Mouse (Mus musculus) adrenal gland, postnatal 14 days (tissue): Measurements from ENCODE around the gene Mdk. TPM values are rescaled to one million over a fixed set of nuclear protein-coding genes. Genes with fewer than 3 reads are reported as not detected.

Source experiments
- DNase-seq: peaks from one replicate; pipeline ENCODE4 v3.0.0; 2021; ENCODE audit warnings: mixed read lengths
- total RNA-seq: library from RNA; stranded (reverse); gene quantifications from 2 replicates; pipeline ENCODE4 v1.2.3, GENCODE M21; 2021

Mdk gene
- total RNA-seq, 1 experiment from 2014 or later = 14.6 TPM

DNA sequence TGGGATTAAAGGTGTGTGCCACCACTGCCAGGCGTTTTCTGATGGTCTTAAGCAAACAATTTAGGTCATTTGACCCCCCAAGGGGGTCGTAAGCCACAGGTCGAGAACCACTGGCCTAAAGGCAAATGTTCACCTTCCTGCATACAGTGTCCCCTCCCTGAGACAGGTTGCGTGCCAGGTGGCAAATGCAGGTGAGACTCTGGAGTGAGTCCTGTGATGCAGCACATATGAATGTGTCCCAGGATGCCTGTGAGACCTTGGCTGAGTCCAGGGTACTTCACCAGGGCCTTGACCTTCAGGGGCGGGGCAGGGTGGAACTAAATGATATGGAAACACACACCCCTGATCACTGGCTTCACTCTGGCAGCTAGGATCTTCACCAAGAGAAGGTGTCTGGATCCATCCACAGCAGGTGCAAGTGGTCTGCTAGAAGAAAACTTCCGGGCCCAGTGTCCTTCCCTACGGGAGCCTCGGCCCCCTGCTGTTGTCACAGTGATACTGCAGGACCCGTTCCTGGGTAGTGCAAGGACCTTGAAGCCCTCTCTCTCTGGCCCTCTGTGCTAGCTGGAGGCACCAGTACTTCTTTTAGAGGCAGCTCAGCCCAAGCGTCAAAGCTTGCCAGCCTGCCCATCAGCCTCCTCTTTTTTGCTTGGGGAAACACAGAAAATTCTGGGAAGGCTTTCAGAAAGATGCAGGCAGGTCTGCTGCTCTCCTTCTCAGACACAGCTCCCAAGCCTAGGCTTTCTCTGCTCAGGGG is 26.8 kb upstream of the Mdk start:
- DNase-seq = peak; percentile 83

DNA sequence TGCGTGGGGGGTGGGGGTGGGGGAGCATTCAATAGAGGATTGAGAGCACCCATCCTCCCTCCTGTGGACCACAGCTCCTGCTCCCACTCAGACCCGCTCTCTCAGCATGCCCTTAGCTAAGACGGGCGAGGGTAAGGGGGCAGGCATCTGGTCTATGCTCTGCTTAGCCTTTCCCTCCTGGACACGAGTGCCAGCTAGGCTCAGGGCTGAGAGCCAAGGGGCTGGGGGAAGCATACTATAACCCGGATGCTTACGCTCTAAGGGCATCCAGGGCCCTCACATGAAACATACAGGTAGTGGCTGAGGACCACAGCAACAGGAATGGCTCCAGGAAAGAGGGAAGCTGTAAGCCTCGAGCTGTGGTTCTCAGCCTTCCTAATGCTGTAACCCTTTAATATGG is 26.0 kb upstream of the Mdk start:
- no peak for DNase-seq

DNA sequence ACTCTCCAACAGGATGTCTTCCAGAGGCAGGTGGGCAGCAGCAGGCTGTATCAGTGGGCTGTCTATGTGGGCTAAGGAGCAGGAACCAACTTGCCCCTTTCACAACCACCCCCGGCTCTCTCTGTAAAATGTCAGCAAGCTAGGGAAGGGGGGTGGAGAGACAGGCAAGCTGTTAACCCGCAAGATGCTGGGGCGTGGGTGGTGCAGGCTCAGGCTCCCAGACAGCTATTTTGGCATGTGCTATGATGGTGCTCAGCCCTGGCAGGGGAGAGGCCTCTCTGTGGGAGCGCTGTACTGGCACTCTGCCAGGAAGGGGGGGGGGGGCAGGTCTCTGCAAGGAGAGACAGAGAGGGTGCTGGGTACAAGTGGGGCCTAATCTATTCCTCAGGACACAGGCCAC is 25.0 kb upstream of the Mdk start:
- peak; percentile 58 for DNase-seq

DNA sequence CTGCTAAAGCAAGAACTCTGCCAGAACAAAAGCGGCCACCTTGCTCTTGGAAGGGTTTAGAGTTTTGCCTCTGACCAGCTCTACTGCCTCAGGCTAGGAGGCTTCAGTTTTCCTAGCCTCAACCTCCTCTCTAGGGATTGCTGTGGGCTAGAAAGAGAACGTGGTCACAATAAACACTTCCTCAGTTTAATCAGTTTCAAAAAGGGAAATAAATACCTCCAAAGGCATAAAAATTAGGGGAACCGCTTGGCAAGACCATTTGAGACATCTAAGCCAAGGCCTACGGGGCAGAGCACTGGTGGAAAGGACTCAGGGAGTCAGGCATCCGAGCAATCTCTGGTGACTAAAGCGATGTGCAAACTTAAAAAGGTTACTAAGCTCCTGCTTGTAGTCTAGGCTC is 23.8 kb upstream of the Mdk start:
- DNase-seq = no peak

DNA sequence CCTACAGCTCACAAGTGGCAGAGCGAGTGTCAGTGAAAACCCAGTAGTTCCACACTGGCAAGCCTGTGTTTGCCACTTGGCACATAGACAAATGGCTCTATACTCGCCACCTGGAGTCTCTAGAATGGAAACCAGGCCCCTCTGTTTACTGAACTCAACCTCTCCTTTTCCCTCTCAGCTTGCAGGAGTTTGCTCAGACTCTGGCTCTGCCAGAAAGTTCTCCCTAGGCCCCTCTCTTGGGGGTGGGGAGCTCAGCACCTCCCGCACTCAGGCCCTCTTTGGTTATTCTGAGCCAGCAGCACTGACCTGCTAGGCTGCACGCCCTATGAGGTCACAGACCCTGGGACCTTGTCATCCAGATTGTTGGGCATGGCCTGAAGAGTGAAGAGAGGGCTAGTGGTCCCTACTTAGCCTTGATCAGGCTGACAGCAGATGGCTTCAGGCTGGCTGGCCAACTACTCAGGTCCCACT is 23.1 kb upstream of the Mdk start:
- no peak for DNase-seq

DNA sequence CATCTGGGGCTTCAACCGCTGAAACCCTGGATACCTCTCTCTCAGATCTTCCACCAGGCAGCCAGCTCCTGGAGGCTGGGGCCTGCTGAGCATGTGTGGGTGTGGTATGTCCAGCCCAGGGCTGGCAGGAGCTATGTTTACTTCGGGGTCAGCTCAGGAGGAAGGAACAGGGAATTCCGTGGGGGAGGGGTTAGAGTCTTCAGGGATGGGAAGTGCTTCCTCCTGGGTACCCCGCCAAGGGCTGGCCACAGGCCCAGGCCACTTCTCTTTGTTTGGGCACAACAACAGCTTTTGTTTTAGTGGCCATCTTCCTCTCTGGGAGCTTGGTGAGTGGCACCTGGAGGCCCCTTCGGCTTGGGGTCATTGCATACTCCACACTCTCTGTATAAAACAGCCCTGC is 21.7 kb upstream of the Mdk start:
- peak; percentile 80 for DNase-seq

DNA sequence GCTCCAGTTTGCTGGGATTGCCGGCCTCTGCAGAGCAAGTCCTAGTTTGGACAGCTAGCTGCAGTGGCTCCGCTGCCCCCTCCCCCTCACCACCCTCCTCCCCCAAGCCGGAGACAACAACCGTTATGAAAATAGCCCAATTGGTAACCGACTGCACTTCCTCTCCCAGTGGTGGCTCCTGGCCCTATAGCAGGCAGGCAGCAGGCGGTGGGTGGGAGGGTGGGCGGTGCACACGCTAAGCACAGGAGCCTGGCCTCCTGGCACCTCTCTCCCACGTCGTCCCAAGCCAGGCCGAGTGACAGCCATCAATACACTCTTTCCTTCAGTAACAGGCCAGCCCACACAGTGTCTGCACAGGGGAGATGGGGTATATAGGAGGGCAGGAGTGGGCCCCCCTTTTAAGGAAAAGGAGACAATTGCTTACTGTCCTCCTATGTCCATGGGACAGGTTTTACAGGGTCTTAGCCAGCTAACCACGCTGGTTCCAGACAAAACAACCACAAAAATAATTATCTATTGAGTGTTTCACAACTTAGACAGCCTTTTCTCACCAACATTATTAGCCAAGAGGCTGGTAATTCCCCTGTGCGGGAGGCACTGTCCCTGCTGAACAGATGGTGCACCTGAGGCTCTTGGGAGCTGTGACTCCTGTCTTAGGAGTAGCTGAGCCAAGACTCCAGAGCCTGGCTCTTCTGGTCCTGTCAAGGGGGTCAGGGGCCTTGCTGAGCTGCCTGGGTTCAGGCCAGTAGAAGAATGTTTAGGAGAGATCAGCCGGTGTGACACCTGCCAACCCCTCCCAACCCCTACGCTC is 18.4 kb upstream of the Mdk start:
- DNase-seq = peak; percentile 71

DNA sequence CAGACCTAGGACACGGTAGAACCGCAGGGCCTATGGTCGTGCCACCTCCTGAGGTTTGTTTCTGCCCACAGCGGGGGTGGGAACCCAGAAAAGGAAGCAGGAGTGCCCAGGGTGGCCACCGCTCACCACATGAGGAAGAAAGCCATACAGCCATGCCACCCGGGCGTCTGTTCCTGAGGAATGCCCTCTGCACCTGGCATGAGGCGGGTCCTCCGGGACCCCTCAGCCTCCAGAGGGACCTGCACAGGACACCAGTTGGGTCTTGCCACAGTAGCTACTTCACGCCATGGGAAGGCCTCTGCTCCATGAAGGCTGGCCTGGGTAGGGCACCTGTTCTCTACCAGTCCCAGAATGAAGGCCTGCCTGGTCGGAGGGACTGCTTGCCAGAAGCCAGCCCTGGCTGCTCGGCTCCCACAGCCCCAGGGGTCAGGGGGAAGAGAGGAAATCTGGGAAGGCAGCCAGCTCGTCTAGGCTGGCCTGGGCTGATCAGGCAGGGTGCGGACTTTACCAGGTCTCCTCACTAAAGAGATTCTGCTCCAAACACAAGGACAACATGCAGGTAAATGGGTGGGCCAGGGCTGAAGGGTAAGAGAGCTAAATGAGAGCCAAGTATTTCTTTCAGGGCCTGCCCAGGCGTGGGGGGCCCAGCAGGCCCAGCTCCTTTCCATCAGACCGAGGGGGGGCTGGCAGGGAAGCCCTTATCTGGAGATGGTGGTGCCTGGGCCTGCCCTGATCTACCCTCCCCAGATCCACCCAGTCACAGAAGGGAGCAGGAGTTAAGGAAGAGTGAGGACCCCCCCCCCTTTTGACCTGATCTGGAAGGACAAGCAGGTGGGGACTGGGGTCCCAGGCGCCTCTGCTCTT is 17.5 kb upstream of the Mdk start:
- DNase-seq = peak; percentile 75

DNA sequence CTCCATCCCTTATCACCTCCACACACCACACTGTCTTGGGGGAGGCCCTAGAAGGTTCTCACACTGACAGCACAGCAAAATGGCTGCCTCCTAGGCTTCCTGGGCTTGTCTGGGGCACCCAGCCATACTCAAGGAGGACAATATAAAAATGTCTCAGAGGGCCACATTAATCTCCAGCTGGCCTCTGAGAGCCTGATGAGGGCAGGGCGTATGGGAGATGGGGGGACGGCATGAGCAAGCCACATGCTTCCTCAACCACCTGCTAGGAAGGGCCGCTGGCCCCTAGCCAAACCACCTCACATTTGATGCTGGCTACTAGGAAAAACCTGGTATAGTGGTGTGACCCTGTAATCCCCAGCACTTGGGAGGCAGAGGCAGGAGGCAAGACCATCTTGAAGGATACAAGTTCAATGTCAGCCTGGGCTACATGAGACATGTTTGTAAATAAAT is 16.7 kb upstream of the Mdk start:
- no peak for DNase-seq

DNA sequence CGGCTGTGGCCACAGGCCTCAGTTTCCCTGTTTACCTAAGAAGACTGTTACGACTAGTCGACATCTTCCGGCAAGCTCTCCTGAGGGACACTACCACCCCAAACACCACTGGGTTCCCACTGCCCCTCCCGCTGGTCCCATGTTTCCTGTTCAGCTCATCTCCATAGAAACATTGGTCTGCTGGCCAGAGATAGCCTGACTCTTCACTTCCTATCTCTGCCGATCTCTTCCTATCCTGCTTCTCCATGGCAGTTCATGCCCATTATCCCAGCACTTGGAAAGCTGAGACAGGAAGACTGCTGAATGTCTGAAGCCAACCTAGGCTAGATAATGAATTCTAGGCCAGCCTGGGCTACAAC is 16.0 kb upstream of the Mdk start:
- DNase-seq = no peak

DNA sequence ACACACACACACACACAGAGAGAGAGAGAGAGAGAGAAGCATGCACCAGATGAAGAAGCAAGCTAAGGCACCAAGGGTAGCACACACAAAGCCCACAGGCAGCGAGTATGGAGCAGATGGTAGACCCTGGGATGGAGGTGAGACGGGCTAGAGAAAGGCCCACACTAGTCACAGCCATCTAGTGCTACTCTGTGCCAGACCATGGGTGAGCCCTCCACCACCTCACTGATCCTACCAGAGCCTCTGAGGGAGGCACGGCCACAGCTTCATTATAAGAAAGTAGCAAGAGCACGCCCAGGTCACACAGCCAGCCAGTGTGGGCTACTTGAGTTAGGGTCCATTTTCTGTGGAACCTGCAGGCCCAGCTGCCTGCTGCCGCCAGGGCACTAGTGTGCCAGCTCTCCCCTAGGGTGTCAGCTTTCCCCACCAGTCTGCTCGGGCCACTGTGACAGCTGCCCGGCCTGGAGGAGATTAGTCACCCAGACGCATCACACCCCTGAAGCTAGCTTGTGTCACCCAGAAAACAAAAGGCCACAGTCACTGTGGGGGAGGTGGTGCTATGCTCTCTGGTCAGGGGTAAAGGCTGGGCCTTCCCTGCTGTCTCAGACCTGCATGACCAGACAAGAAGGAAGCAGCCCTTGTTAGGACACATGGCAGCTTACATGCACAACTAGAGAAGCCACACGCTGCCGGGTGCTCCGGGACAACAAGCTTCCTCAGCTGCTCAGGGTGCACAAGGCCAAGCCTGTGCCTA is 15.5 kb upstream of the Mdk start:
- peak; percentile 77 for DNase-seq

DNA sequence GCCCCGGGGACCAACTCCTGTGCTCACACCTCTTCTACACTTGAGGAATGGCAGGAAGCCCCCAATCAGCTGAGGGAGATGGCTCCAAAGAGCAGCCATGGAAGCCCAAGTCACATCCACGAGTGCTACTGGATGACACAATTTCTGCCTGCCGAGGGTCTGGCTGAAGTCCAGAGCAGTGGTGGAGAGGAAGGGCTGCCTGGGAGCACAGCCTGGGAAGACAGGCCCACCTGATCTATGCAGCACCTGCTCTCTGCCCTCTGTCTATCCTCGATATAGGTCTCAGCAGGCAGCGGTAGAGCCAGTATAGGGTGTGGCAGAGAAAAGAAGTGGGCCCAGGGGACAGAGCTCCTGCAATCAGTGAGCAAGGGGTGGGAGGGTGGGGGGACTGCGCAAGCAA is 14.7 kb upstream of the Mdk start:
- DNase-seq = peak; percentile 60

DNA sequence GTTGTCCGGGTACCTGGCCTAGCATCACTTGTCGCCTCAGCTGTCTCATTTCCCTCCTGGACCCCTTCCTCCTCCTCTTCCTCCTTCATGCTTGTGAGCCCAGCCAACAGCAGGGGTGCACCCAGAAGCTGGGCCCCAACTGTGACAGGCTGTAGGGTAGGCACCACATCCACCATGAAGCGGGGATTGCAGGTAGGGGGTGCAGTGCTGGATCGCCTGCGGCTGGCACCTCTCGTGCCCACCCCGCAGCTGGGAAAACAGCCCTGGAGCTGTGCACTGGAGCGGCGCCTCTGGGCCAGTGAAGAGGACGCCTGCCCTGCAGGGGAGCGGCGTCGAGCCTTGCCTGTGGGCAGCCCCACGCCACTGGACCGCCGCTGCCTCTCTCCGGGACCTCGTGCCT is 13.4 kb upstream of the Mdk start, which contains the start of gene Gm9821:
Gm9821 (plus strand) TSS at position 221 of the 400 bp plus-strand sequence.
- no peak for DNase-seq

DNA sequence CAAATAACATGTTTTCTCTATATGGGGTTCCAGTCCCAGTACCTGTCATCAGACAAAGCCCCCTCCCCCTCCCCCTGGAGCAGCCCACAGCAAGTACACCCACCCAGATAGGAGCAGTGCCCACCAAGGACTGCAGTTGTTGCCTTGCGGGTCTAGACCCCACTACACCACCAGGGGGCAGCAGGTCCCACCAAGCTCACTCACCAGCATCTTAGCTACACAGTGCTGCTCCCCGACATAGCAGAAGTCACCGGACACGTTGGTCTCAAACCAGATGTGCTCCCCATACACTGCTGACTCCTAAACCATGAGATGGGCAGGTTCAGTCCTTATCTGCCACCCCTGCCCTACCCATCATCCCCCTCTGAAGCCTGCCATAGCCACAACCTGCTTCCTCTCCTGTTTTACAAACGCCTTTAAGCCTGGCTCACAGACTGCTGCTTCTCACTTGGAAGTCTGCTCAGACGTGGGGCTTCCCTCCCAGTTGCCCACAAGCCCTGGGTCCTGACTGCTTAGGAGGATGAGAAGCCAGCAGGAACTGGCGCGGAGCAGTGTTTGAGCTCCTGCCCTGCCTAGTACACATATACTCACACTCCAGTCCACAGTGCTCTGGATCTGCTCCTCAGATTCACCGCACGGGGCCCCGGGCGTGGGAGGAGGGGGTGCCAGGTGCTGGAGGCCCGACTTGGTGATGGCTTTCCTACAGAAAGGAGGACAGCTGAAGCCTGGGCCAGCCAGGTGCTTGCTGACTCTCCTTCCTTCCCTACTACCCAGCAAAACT is 12.3 kb upstream of the Mdk start:
- DNase-seq = peak; percentile 87

DNA sequence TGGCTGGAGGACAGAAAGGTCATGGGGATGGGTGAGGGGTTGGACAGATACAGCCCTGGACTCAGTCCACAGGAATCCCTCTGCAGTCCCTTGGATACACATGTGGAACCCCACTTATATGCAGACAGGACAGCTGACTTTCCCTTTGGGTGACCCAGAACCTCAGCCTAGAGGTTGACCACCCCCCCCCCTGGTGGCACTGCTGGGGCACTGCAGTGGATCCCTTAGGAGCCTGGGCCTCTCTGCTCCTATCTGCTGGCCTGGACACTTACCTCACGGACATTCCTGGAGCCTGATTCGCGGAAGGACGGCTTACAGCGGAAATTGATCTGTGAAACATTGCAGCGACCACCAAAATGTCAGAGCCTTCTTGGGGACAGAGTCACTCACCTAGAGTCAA is 10.3 kb upstream of the Mdk start:
- DNase-seq = no peak

DNA sequence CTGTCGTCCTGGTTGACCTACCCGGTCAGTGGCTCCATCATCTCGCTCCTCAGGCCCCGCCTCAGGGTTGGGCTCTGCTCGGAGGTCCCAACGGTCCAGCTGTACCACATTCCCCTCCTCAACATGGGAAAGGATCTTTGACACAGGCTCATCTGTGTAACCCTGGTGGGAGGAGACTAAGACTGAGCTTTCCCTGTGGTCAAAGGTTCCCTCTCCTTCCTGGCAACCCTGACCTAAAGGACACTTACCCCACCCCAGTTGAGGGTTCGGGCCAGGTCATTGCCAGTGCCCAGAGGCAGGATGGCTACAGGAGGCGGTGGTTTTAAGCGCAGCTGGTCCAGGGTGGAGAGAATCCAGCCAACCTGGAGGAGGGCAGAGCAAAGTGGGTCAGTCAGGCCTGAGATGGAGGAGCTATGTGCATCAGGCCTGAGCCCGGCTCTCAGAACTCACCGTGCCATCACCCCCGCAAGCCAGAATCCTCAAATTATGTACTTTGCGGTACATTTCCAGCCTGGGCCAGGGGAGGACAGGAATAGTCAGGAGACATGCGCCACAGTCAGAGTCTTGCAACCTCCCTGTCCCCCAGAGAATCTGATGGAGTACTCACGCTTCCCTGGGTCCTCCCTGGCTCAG is 7.3 kb upstream of the Mdk start:
- DNase-seq = no peak

DNA sequence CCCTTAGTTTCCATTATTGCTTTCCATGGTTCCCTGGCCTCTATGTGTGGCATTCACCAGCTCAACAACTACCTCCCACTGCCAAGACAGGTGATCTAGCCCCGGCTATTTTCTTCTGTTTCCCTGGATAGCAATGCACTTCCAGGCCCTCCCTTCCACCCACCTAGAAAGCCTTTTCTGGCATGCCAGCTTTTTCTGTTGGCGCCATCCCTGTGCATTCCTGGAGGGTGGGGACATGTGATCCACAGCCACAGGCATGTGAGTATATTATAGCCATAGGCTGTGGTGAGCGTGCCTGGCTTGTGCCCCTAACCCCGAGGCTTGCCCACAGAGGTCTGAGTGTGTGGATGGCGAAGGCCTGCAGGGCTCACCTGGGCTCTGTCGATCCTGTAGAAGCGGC is 4.1 kb upstream of the Mdk start:
- no peak for DNase-seq

DNA sequence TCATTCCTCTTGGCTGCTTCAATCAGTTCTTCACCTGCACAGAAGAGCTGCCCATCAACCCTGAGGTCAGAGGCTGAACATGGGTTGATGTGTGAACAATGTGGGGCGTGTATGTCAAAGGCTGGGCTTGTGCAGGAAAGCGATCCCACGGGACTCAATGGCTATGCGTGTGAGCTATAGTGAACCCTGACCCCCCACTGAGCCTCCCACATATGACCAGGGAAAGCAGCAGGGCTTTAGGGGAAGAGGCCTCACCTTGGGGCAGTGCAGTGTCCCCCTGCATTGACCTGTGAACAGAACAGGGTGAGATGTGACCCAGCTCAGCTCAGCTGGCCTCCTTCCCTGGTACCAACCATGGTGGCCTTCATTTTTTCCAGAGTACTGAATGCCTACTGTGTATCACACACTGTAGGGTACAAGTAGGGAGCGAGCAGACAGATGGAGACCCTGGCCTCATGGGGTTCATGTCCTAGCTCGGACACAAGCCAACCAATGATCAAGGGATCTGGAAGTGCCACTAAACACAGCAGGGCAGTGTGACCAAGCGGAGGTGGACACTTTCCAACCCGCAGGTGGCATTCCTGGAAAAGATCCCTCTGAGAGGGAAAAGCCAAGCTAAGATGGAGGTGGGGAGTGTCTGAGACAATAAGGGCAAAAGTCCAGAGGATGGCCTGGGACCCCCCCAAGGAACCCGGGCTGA is 2.9 kb upstream of the Mdk start:
- no peak for DNase-seq

DNA sequence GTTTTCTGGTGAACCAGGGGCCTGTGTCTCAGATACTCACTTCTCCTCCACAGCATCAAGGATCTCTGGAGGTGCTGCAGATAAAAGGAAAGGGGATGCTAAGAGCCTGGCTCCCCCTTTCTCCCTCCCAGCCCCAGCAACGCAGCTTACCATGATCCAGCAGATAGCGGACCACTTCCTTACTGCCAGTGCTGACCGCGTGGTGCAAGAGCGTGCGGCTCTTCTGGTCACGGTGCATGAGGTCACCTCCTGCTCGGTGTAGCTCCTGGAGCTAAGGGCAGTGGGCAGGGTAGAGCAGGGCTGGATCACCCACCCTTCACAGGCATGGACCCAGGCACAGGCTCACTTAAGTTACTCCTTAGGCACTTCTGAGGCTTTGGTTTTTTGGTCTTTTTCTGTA is 1.9 kb upstream of the Mdk start:
- DNase-seq = no peak

DNA sequence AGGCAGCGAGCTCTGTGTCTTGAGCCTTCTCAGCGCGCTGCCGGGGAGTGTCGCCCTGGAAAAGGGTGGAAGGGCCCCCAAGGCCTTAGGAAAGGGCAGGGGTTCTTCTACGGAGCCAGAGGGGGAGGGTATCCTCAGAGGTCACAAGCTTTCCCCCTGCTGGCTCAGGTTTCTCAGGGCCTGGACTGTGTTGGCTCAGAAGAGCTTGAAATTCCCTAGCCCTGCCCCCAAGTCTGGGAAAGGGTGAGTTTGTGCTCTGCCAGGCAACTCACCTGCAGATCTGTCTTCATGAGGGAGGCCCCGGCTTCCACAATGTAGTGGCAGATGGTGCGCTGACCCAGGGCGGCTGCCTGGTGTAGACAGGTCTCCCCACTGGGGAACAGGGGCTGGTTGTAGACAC is 1.4 kb upstream of the Mdk start:
- DNase-seq = no peak
